ENCODE assay signal across 18 mouse cellular contexts in genomic region chr9:76996021-76996420, GRCm38 (mm10). TPM values are rescaled to one million over a fixed set of nuclear protein-coding genes. Genes with fewer than 3 reads are reported as not detected.
"Had no signal": no experiment of that assay in that cellular context is flagged by ENCODE, and none has a peak within 500 bp of the region (broad histone marks: within the 10 kb centered on the region; RNA-seq: fewer than 3 reads in every experiment).

No protein-coding gene starts in this region.

- H3K36me3 ChIP-seq: midbrain, embryonic 13.5 days; midbrain, embryonic 15.5 days; neural tube, embryonic 12.5 days had no signal

- H3K4me1 ChIP-seq: megakaryocyte, embryonic 14.5 days; midbrain, embryonic 13.5 days; midbrain, embryonic 15.5 days; neural tube, embryonic 12.5 days had no signal

- H3K27ac ChIP-seq: midbrain, embryonic 13.5 days; midbrain, embryonic 15.5 days; neural tube, embryonic 12.5 days had no signal

- H3K9me3 ChIP-seq: megakaryocyte, embryonic 14.5 days; midbrain, embryonic 13.5 days; midbrain, embryonic 15.5 days; neural tube, embryonic 12.5 days had no signal

- DNase-seq: lung, adult 18-20 months; lung, embryonic 14.5 days; lung, postnatal 10 days; lung, postnatal 4 days; right cerebral cortex, postnatal 14 days; thymus, adult 18-20 months; thymus, postnatal 14 days; thymus, postnatal 36 days had no signal

- ATAC-seq: midbrain, embryonic 13.5 days; midbrain, embryonic 15.5 days had no signal

- H3K4me2 ChIP-seq: lung, embryonic 14.5 days; midbrain, embryonic 11.5 days; midbrain, embryonic 13.5 days; midbrain, embryonic 15.5 days; neural tube, embryonic 12.5 days had no signal

- H3K9ac ChIP-seq: lung, embryonic 14.5 days; midbrain, embryonic 13.5 days; midbrain, embryonic 15.5 days; neural tube, embryonic 12.5 days had no signal

- H3K27me3 ChIP-seq: megakaryocyte, embryonic 14.5 days; midbrain, embryonic 13.5 days; midbrain, embryonic 15.5 days; neural tube, embryonic 12.5 days had no signal

- H3K4me3 ChIP-seq: megakaryocyte, embryonic 14.5 days; midbrain, embryonic 13.5 days; midbrain, embryonic 15.5 days; neural tube, embryonic 12.5 days had no signal

RNA-seq across cellular contexts. Expression of gene Tinag, which starts 49.6 kb away (rescaled TPM):
- total RNA-seq: midbrain, postnatal 0 days; monocyte, adult 5-6 weeks; neutrophil, adult 5-6 weeks had no signal
- polyA plus RNA-seq: midbrain, embryonic 13.5 days; midbrain, embryonic 15.5 days; midbrain, postnatal 0 days; neural tube, embryonic 12.5 days; neural tube, embryonic 14.5 days; spleen, adult 2 months had no signal
